Mouse (Mus musculus): ENCODE results near the gene Zfp207. TPM values are rescaled to one million over a fixed set of nuclear protein-coding genes. Genes with fewer than 3 reads are reported as not detected.

Gene Zfp207
- polyA plus RNA-seq, 1 experiment from 2014 or later, result 237 TPM

DNA sequence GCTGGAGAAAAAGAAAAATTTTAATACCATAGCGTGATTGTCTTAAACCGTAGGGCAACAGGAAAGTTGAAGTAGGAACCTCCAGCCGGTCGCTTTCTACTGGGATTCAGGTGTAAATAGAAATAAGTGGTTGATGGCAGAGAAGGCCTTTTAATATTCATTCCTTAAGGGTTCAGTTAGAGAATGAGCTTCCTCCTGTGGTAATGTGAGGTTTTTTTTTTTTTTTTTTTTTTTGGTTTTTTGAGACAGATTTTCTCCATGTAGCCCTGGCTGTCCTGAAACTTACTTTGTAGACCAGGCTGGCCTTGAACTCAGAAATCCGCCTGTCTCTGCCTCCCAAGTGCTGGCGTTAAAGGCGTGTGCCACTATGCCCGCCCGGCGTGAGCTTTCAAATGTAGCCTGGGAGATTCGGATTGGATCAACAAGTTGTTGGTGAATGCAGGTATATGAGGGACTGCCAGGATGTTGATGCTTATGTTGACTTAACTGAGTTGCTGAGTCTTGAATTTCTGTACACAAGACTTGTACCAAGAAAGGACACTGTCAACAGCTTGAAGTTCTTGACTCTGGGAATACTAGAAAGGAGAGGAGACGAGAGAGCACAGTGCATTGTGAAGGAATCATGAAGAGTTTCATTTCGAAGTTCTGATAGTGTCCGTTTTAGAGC is 46.6 kb downstream of the Zfp207 start:
- H3K4me3 ChIP-seq (replicated peaks; ENCODE audit: low read depth, low read length), result peak overlapping the region; percentile 96
- H3K4me1 ChIP-seq (ENCODE audit: control insufficient read depth, insufficient read depth, low read length), result peaks cover 8% of the 10 kb centered on the region
- DNase-seq, result no peak
- peaks cover 25% of the 10 kb centered on the region for H3K36me3 ChIP-seq (ENCODE audit: control insufficient read depth, insufficient read depth, low read length)
- no peaks in the 10 kb centered on the region for H3K9me3 ChIP-seq (ENCODE audit: control insufficient read depth, low read length)
- WGBS, result 62% methylated on average over 14 of the region's 14 CpGs
- no peak for ATAC-seq (ENCODE audit: low FRiP score, low TSS enrichment)
- H3K4me2 ChIP-seq (ENCODE audit: low read length), result peak overlapping the region; percentile 90
- no peak overlapping the region for H3K27ac ChIP-seq (replicated peaks; ENCODE audit: low read depth, low read length)
- no peaks in the 10 kb centered on the region for H3K27me3 ChIP-seq (ENCODE audit: control insufficient read depth, insufficient read depth, low read length)
- peak overlapping the region; percentile 89 for H3K9ac ChIP-seq (replicated peaks; ENCODE audit: low read length)

DNA sequence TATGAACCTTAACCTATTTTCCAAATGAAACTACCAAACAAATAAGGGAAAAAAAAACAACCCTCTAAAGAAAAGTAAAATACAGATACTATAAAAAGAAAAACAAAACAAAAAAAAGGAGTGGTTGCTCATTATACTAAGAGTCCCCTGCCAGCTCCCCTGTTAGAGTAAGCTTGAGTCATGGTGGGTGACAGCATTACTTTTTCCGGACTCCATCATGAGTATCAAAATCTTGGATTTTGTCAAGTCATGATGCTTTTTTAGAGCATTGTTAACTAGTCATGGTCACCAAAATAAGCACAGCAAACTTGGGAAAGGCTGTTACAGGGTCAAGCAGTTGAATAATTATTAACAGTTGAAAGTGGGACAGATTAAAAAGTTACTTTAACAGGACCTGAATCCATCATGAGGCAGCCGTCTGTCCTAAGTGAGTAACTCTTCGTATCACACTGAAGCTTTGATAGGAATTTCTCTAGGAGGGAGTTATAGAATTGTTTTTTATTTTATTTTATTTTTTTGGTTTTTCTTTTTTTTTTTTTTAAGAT is 47.4 kb downstream of the Zfp207 start:
- Histone ChIP-seq H3K4me1 (ENCODE audit: control insufficient read depth, insufficient read depth, low read length) (peaks cover 8% of the 10 kb centered on the region), H3K27me3 (ENCODE audit: control insufficient read depth, insufficient read depth, low read length) (no peaks in the 10 kb centered on the region), H3K9ac (replicated peaks; ENCODE audit: low read length) (no peak overlapping the region), H3K9me3 (ENCODE audit: control insufficient read depth, low read length) (no peaks in the 10 kb centered on the region), H3K27ac (replicated peaks; ENCODE audit: low read depth, low read length) (no peak overlapping the region), H3K4me2 (ENCODE audit: low read length) (no peak overlapping the region), H3K36me3 (ENCODE audit: control insufficient read depth, insufficient read depth, low read length) (peaks cover 31% of the 10 kb centered on the region), H3K4me3 (replicated peaks; ENCODE audit: low read depth, low read length) (no peak overlapping the region)
- ATAC-seq (ENCODE audit: low FRiP score, low TSS enrichment) (no peak), DNase-seq (no peak)
- WGBS, result 95% methylated on average over 3 of the region's 3 CpGs

DNA sequence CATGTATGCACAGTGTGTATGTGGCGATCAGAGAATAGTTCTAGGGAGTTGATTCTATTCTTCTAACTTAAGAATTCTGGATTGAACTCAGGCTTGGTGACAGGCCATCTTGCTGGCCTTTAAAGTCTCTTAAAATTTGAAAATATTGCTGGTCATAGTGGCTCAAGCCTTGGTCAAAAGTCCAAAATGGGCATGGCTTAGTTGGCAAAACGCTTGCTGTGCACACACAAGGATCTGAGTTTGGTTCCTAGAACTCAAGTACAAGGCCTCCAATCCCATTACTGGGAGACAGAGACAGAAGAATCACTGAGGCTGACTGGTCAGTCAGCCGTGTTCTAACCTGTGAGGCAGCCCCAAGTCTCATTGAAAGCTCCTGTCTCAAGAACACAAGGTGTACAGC is 63.8 kb downstream of the Zfp207 start:
- H3K36me3 ChIP-seq (ENCODE audit: control insufficient read depth, insufficient read depth, low read length), result peaks cover 69% of the 10 kb centered on the region
- no peak overlapping the region for H3K4me2 ChIP-seq (ENCODE audit: low read length)
- H3K9me3 ChIP-seq (ENCODE audit: control insufficient read depth, low read length), result no peaks in the 10 kb centered on the region
- no peaks in the 10 kb centered on the region for H3K27me3 ChIP-seq (ENCODE audit: control insufficient read depth, insufficient read depth, low read length)
- DNase-seq, result no peak
- ATAC-seq (ENCODE audit: low FRiP score, low TSS enrichment), result no peak
- no peaks in the 10 kb centered on the region for H3K4me1 ChIP-seq (ENCODE audit: control insufficient read depth, insufficient read depth, low read length)
- no peak overlapping the region for H3K4me3 ChIP-seq (replicated peaks; ENCODE audit: low read depth, low read length)
- 94% methylated on average over 3 of the region's 3 CpGs for WGBS
- no peak overlapping the region for H3K27ac ChIP-seq (replicated peaks; ENCODE audit: low read depth, low read length)
- no peak overlapping the region for H3K9ac ChIP-seq (replicated peaks; ENCODE audit: low read length)

DNA sequence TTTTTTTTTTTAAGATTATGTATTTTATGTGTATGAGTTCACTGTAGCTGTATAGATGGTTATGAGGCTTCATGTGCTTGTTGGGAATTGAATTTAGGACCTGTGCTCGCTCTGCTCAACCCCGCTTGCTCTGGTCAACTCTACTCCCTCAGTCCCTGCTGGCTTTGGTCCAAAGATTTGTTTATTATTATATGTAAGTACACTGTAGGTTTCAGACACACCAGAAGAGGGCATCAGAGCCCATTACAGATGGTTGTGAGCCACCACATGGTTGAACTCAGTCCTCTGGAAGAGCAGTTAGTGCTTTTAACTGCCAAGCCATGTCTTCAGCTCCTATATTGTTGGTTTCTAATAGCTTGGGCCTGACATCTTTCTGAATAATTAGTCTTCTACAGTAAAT is 66.8 kb downstream of the Zfp207 start:
- WGBS, result 98% methylated on average over 2 of the region's 2 CpGs
- H3K36me3 ChIP-seq (ENCODE audit: control insufficient read depth, insufficient read depth, low read length), result peaks cover 60% of the 10 kb centered on the region

DNA sequence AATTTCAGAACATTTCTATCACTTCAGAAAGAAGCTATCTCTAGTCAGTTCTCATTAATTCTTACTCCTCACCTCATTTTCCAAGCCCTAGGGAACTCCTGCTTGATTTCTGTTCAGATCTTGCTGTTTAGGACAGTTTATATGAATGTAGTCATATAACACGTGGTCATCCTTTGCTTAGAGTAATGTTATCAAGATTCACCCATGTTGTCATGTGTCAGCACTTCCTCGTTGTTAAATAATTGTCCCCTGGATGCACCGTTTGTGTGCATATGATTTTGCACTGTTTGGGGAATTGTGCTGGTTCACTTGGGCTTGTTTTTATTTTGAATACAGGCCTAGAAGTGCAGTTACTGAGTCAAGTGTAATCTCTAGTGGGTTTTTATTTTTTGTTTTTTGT is 69.2 kb downstream of the Zfp207 start:
- H3K27me3 ChIP-seq (ENCODE audit: control insufficient read depth, insufficient read depth, low read length), result no peaks in the 10 kb centered on the region
- ATAC-seq (ENCODE audit: low FRiP score, low TSS enrichment) (no peak), DNase-seq (no peak)
- H3K9me3 ChIP-seq (ENCODE audit: control insufficient read depth, low read length), result no peaks in the 10 kb centered on the region
- no peak overlapping the region for H3K4me3 ChIP-seq (replicated peaks; ENCODE audit: low read depth, low read length)
- WGBS, result 91% methylated on average over 3 of the region's 3 CpGs
- H3K4me2 ChIP-seq (ENCODE audit: low read length), result no peak overlapping the region
- H3K36me3 ChIP-seq (ENCODE audit: control insufficient read depth, insufficient read depth, low read length), result peaks cover 56% of the 10 kb centered on the region
- H3K27ac ChIP-seq (replicated peaks; ENCODE audit: low read depth, low read length), result no peak overlapping the region
- H3K4me1 ChIP-seq (ENCODE audit: control insufficient read depth, insufficient read depth, low read length), result no peaks in the 10 kb centered on the region
- no peak overlapping the region for H3K9ac ChIP-seq (replicated peaks; ENCODE audit: low read length)

More for the DNA sequence above, 66.8 kb downstream of the Zfp207 start:
- ATAC-seq (ENCODE audit: low FRiP score, low TSS enrichment), result no peak
- DNase-seq, result peak; percentile 15
- Histone ChIP-seq H3K27ac (replicated peaks; ENCODE audit: low read depth, low read length) (no peak overlapping the region), H3K4me2 (ENCODE audit: low read length) (no peak overlapping the region), H3K9me3 (ENCODE audit: control insufficient read depth, low read length) (no peaks in the 10 kb centered on the region), H3K4me1 (ENCODE audit: control insufficient read depth, insufficient read depth, low read length) (no peaks in the 10 kb centered on the region), H3K27me3 (ENCODE audit: control insufficient read depth, insufficient read depth, low read length) (no peaks in the 10 kb centered on the region), H3K4me3 (replicated peaks; ENCODE audit: low read depth, low read length) (no peak overlapping the region), H3K9ac (replicated peaks; ENCODE audit: low read length) (no peak overlapping the region)

DNA sequence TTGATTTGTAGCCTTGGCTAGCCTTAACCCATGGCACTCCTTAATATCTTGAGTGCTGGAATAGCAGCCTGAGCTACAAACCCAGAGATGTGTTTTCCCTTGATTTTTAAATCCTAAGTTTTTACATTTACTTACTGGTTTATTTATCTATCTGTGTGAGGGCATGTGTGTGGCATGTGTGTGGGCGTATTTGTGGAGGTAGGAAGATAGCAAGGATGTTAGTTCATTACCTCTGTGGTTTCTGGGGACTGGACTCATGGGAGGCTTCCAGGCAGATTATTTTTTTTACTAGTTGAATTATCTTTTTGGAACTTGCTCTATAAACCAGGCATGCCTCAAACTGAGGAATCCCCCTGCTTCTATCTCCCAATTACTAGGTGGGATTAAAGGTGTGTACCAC is 70.1 kb downstream of the Zfp207 start:
- ATAC-seq (ENCODE audit: low FRiP score, low TSS enrichment), result no peak

More for the DNA sequence above, 70.1 kb downstream of the Zfp207 start:
- peaks cover 56% of the 10 kb centered on the region for H3K36me3 ChIP-seq (ENCODE audit: control insufficient read depth, insufficient read depth, low read length)
- no peak overlapping the region for H3K9ac ChIP-seq (replicated peaks; ENCODE audit: low read length)
- no peaks in the 10 kb centered on the region for H3K9me3 ChIP-seq (ENCODE audit: control insufficient read depth, low read length)
- no peaks in the 10 kb centered on the region for H3K27me3 ChIP-seq (ENCODE audit: control insufficient read depth, insufficient read depth, low read length)
- DNase-seq, result no peak
- H3K4me1 ChIP-seq (ENCODE audit: control insufficient read depth, insufficient read depth, low read length), result no peaks in the 10 kb centered on the region
- H3K4me3 ChIP-seq (replicated peaks; ENCODE audit: low read depth, low read length), result no peak overlapping the region
- H3K27ac ChIP-seq (replicated peaks; ENCODE audit: low read depth, low read length), result no peak overlapping the region
- WGBS, result 96% methylated on average over 1 of the region's 1 CpGs
- H3K4me2 ChIP-seq (ENCODE audit: low read length), result no peak overlapping the region

Other genes with a start within 250 kb of the Zfp207 start
- 24.0 and 25.4 TPM in 2 replicates for gene Tefm, start 241.1 kb upstream of the Zfp207 start, polyA plus RNA-seq (2014; fragmentation: Nextera tagmentation; extraction: Ambion mirVana)
- gene Adap2, start 229.2 kb upstream of the Zfp207 start, polyA plus RNA-seq (2014; fragmentation: Nextera tagmentation; extraction: Ambion mirVana), result 2.2 and 3.2 TPM in 2 replicates
- gene Rnf135, start 199.4 kb upstream of the Zfp207 start, polyA plus RNA-seq (2014; fragmentation: Nextera tagmentation; extraction: Ambion mirVana), result 1.5 and 3.0 TPM in 2 replicates
- 67.9 and 86.3 TPM in 2 replicates for gene Rhot1, start 174.3 kb upstream of the Zfp207 start, polyA plus RNA-seq (2014; fragmentation: Nextera tagmentation; extraction: Ambion mirVana)
- gene Rhbdl3, start 82.4 kb upstream of the Zfp207 start, polyA plus RNA-seq (2014; fragmentation: Nextera tagmentation; extraction: Ambion mirVana), result 7.3 and 12.2 TPM in 2 replicates
- gene 5730455P16Rik, start 5.2 kb upstream of the Zfp207 start, polyA plus RNA-seq (2014; fragmentation: Nextera tagmentation; extraction: Ambion mirVana), result 26.3 and 40.1 TPM in 2 replicates
- gene Psmd11, start 45.3 kb downstream of the Zfp207 start, polyA plus RNA-seq (2014; fragmentation: Nextera tagmentation; extraction: Ambion mirVana), result 266 and 299 TPM in 2 replicates
- gene Cdk5r1, start 93.7 kb downstream of the Zfp207 start, polyA plus RNA-seq (2014; fragmentation: Nextera tagmentation; extraction: Ambion mirVana), result 103 and 134 TPM in 2 replicates